Mouse (Mus musculus): ENCODE results near the gene A930009A15Rik. TPM values are rescaled to one million over a fixed set of nuclear protein-coding genes. Genes with fewer than 3 reads are reported as not detected.

Gene A930009A15Rik
- polyA plus RNA-seq, 1 experiment from 2014 or later, result not detected

DNA sequence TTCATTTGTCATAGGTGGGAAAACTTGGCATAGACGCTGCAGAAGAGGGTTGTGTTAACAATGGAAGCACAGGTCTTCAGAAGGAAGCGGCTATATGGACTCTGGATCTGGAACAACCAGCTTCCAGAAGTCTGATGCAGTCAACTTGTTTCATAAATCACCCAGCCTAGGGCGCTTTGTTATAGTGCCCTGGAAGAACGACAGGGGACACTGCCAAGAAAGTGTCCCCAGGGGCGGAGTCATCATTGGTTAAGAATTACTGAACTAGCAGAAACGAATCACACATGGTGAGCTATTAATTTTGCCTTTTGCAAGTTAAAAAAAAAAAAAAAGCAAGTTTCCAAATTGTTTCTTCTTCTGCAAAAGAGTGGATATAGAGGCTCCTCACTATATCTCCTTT is 26.9 kb upstream of the A930009A15Rik start:
- no peaks in the 10 kb centered on the region for H3K9me3 ChIP-seq (ENCODE audit: control insufficient read depth)
- H3K4me3 ChIP-seq (ENCODE audit: low read depth, low read length), result no peak overlapping the region
- TF ChIP-seq CTCF (IDR thresholded peaks at IDR 0.05; ENCODE audit: low read depth), result no peak
- H3K4me2 ChIP-seq (replicated peaks; ENCODE audit: low read depth), result no peak overlapping the region
- no peak for ATAC-seq
- no peaks in the 10 kb centered on the region for H3K4me1 ChIP-seq (replicated peaks; ENCODE audit: control insufficient read depth, insufficient read depth, low read length)
- no peak overlapping the region for H3K27ac ChIP-seq (ENCODE audit: low read depth, low read length)
- 58% methylated on average over 6 of the region's 6 CpGs for WGBS
- no peaks in the 10 kb centered on the region for H3K27me3 ChIP-seq (replicated peaks; ENCODE audit: control insufficient read depth, insufficient read depth, low read length)
- H3K9ac ChIP-seq (ENCODE audit: low read depth, low read length), result no peak overlapping the region
- H3K36me3 ChIP-seq (ENCODE audit: control insufficient read depth, insufficient read depth), result no peaks in the 10 kb centered on the region

DNA sequence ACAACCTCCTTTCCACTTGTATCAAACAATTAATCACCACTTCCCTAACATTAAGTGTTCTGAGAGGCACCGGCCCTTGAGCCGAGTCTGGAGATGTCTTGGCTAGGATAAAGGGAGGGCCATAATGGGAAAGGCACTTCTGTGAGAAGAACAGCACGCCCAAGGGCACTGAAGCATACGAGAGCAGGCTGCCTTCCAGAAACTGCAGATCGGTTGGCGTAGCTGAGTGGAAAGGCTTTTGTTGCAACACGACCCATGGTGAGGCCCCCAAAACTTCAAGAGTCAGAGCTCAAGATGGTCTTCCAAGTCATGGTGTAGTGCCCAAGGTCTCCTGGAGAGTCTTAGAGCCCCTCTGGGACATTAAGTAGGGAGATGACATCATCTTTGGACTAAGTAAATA is 19.5 kb upstream of the A930009A15Rik start:
- no peak for ATAC-seq

DNA sequence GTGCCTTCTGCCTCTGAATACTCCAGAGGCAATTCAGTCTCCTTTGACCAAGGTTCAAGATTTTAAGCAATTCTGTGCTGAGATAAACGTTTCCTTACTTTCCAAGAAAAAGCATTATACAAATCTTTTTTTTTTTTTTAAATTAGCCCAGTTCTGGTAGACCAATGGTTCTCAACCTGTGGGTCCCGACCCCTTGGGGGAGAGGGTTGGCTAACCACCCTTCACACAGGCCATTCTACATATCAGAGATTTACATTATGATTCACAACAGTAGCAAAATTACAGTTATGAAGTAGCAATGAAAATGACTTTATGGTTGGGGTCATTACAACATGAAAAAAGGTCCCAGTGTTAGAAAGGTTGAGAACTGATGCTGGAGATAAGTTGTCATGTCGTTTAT is 18.7 kb upstream of the A930009A15Rik start:
- no peak for ATAC-seq
- Histone ChIP-seq H3K4me2 (replicated peaks; ENCODE audit: low read depth) (no peak overlapping the region), H3K4me1 (replicated peaks; ENCODE audit: control insufficient read depth, insufficient read depth, low read length) (no peaks in the 10 kb centered on the region), H3K9me3 (ENCODE audit: control insufficient read depth) (no peaks in the 10 kb centered on the region), H3K9ac (ENCODE audit: low read depth, low read length) (no peak overlapping the region), H3K4me3 (ENCODE audit: low read depth, low read length) (no peak overlapping the region), H3K27ac (ENCODE audit: low read depth, low read length) (no peak overlapping the region), H3K27me3 (replicated peaks; ENCODE audit: control insufficient read depth, insufficient read depth, low read length) (no peaks in the 10 kb centered on the region), H3K36me3 (ENCODE audit: control insufficient read depth, insufficient read depth) (no peaks in the 10 kb centered on the region)
- no peak for TF ChIP-seq CTCF (IDR thresholded peaks at IDR 0.05; ENCODE audit: low read depth)
- WGBS, result 57% methylated on average over 3 of the region's 3 CpGs

More for the DNA sequence above, 19.5 kb upstream of the A930009A15Rik start:
- H3K27me3 ChIP-seq (replicated peaks; ENCODE audit: control insufficient read depth, insufficient read depth, low read length), result no peaks in the 10 kb centered on the region
- H3K9ac ChIP-seq (ENCODE audit: low read depth, low read length), result no peak overlapping the region
- H3K36me3 ChIP-seq (ENCODE audit: control insufficient read depth, insufficient read depth), result no peaks in the 10 kb centered on the region
- no peak overlapping the region for H3K4me3 ChIP-seq (ENCODE audit: low read depth, low read length)
- H3K9me3 ChIP-seq (ENCODE audit: control insufficient read depth), result no peaks in the 10 kb centered on the region
- no peak overlapping the region for H3K27ac ChIP-seq (ENCODE audit: low read depth, low read length)
- H3K4me1 ChIP-seq (replicated peaks; ENCODE audit: control insufficient read depth, insufficient read depth, low read length), result no peaks in the 10 kb centered on the region
- 84% methylated on average over 7 of the region's 7 CpGs for WGBS
- no peak for TF ChIP-seq CTCF (IDR thresholded peaks at IDR 0.05; ENCODE audit: low read depth)
- H3K4me2 ChIP-seq (replicated peaks; ENCODE audit: low read depth), result no peak overlapping the region

DNA sequence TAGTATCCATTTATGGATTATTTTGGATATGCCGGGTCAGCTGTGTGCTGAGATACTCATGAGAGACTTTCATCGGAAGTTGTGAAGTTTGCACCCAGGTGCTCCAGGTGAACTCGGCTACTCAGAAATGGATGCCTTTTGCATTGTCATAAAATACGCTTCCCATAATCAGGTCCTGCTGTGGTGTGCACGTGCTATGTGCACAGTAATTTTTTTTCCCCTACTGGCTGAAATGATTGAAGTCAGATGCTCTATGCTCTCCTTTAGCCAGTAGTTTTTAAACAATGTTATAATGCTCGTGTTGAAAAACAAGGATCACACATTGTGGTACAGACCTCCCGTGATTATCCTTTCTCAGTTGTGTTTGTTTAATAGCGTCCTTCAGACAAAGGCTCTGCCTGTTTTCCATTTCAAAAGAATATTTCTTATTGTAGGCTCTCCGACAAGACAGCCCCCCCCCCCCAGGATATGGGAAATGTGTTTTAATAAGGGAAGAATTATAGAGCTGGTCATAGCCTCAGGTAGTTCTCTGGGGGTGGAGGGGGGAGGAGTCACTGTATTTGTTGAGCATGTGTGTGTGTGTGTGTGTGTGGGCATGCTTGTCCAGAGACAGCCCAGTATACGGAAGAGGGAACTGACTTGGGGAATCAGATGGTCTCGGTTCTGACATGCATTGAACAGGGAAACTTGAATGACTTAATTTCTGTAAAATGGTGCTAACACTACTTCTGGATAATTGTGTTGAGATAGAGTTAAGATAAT is 16.3 kb upstream of the A930009A15Rik start:
- H3K27me3 ChIP-seq (replicated peaks; ENCODE audit: control insufficient read depth, insufficient read depth, low read length), result no peaks in the 10 kb centered on the region
- no peak overlapping the region for H3K9ac ChIP-seq (ENCODE audit: low read depth, low read length)
- no peak overlapping the region for H3K27ac ChIP-seq (ENCODE audit: low read depth, low read length)
- H3K36me3 ChIP-seq (ENCODE audit: control insufficient read depth, insufficient read depth), result no peaks in the 10 kb centered on the region
- no peak for TF ChIP-seq CTCF (IDR thresholded peaks at IDR 0.05; ENCODE audit: low read depth)
- 81% methylated on average over 11 of the region's 11 CpGs for WGBS
- no peak overlapping the region for H3K4me2 ChIP-seq (replicated peaks; ENCODE audit: low read depth)
- H3K4me1 ChIP-seq (replicated peaks; ENCODE audit: control insufficient read depth, insufficient read depth, low read length), result no peaks in the 10 kb centered on the region
- no peak overlapping the region for H3K4me3 ChIP-seq (ENCODE audit: low read depth, low read length)
- ATAC-seq, result no peak
- H3K9me3 ChIP-seq (ENCODE audit: control insufficient read depth), result no peaks in the 10 kb centered on the region

DNA sequence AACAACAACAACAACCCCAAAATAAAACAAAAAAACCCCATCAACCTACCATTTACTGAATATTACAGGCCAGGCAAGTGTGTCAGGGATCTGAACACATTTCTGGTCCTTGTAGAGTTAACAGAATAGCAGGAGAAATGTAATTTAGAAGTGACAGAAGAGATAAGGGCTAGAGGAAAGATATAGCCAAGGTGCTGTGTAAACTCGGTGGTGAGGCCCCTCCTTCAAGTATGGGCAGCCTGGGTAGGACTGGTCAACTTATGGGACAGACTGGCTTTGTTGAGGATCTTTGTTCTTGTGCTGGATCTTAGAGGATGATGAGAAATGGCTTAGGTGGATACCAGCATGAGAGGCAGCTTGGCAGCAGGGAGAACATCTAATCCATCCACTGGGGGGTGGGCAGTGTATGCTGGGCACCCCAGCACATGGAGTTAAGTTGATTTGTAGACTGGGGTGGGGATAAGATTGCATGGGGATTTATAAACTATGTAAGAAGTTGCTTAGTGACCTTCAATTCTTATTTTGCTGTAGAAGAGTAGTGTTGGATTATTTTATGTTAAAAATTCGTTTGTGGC is 14.5 kb upstream of the A930009A15Rik start:
- 30% methylated on average over 2 of the region's 2 CpGs for WGBS
- Histone ChIP-seq H3K9me3 (ENCODE audit: control insufficient read depth) (no peaks in the 10 kb centered on the region), H3K27ac (ENCODE audit: low read depth, low read length) (no peak overlapping the region), H3K27me3 (replicated peaks; ENCODE audit: control insufficient read depth, insufficient read depth, low read length) (no peaks in the 10 kb centered on the region), H3K4me2 (replicated peaks; ENCODE audit: low read depth) (no peak overlapping the region), H3K4me3 (ENCODE audit: low read depth, low read length) (no peak overlapping the region), H3K9ac (ENCODE audit: low read depth, low read length) (no peak overlapping the region), H3K36me3 (ENCODE audit: control insufficient read depth, insufficient read depth) (no peaks in the 10 kb centered on the region), H3K4me1 (replicated peaks; ENCODE audit: control insufficient read depth, insufficient read depth, low read length) (no peaks in the 10 kb centered on the region)
- no peak for ATAC-seq
- no peak for TF ChIP-seq CTCF (IDR thresholded peaks at IDR 0.05; ENCODE audit: low read depth)

DNA sequence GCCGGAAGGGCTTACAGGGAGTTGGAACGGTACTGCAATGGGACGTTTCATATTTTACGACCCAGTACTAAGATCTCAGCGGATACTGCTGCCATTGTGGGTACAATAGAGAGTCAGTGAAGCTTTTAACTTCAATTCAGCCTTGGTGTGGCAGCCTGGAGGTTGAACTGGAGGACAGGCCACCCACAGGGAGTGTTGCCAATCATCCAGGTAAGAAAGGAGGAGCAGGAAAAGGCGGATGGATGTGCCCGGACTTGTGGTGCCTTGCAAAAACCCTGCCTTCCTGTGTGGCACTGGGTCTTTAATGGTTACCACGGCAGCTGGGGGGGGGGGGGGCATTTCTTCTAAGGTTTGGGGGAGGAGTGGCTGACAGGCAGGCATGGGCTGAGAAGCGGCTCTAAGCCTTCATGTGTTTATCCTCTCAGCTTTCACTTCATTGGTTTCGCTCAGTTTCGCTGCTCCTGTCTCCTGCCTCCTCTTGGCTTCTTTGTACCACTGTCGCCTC is 13.0 kb upstream of the A930009A15Rik start:
- H3K36me3 ChIP-seq (ENCODE audit: control insufficient read depth, insufficient read depth), result no peaks in the 10 kb centered on the region
- no peak overlapping the region for H3K27ac ChIP-seq (ENCODE audit: low read depth, low read length)
- TF ChIP-seq CTCF (IDR thresholded peaks at IDR 0.05; ENCODE audit: low read depth), result no peak
- H3K4me3 ChIP-seq (ENCODE audit: low read depth, low read length), result no peak overlapping the region
- no peak overlapping the region for H3K9ac ChIP-seq (ENCODE audit: low read depth, low read length)
- H3K9me3 ChIP-seq (ENCODE audit: control insufficient read depth), result no peaks in the 10 kb centered on the region
- no peaks in the 10 kb centered on the region for H3K4me1 ChIP-seq (replicated peaks; ENCODE audit: control insufficient read depth, insufficient read depth, low read length)
- H3K4me2 ChIP-seq (replicated peaks; ENCODE audit: low read depth), result no peak overlapping the region
- ATAC-seq, result no peak
- WGBS, result 53% methylated on average over 12 of the region's 12 CpGs
- H3K27me3 ChIP-seq (replicated peaks; ENCODE audit: control insufficient read depth, insufficient read depth, low read length), result no peaks in the 10 kb centered on the region

All from intestine, postnatal 0 days (tissue).